Comparison of ENCODE assay signal across 12 mouse cellular contexts in genomic region chr4:40700216-40700615, GRCm38 (mm10). TPM values are rescaled to one million over a fixed set of nuclear protein-coding genes. Genes with fewer than 3 reads are reported as not detected.
DNase-seq lines count a peak whose midpoint lies in the region; ATAC-seq and TF ChIP-seq lines count a peak whose summit lies in the region.
"Had no signal": no experiment of that assay in that cellular context is flagged by ENCODE, and none has a peak within 500 bp of the region (broad histone marks: within the 10 kb centered on the region; RNA-seq: fewer than 3 reads in every experiment).

No protein-coding gene starts in this region.

- 0 out of 2 replicates have a peak, but pooled peaks cover 10% of the 10 kb centered on the region for H3K4me1 ChIP-seq in kidney, postnatal 0 days (replicated peaks; ENCODE audit: insufficient read depth, low read length)
- H3K4me1 ChIP-seq in lung, adult 2 months (ENCODE audit: control insufficient read depth, insufficient read depth, low read length): peaks cover 13% of the 10 kb centered on the region

- H3K4me3 ChIP-seq in kidney, postnatal 0 days (replicated peaks; ENCODE audit: low read depth, low read length): no peak overlapping the region
- no peak overlapping the region for H3K4me3 ChIP-seq in lung, adult 2 months (replicated peaks; ENCODE audit: extremely low read depth, low read depth, low read length)
- H3K4me3 ChIP-seq: heart, embryonic 15.5 days had no signal

- no peak overlapping the region for H3K9ac ChIP-seq in kidney, postnatal 0 days (ENCODE audit: low read depth, low read length)
- H3K9ac ChIP-seq: heart, embryonic 15.5 days had no signal

- no peak overlapping the region for H3K4me2 ChIP-seq in kidney, postnatal 0 days (ENCODE audit: low read length)
- H3K4me2 ChIP-seq: heart, embryonic 15.5 days had no signal

- peak; percentile 63 for ATAC-seq in kidney, postnatal 0 days (replicated peaks; ENCODE audit: low FRiP score, low read depth)
- ATAC-seq: forebrain, embryonic 16.5 days; inflammation-experienced regulatory T-cells, adult 6 months had no signal

- DNase-seq in 3134 (ENCODE audit: extremely low read depth, insufficient read length, low spot score): peak; percentile 64
- peak; percentile 44 to 55 for DNase-seq in adrenal gland, postnatal 36 days
- peak; percentile 38 for DNase-seq in kidney, postnatal 0 days (ENCODE audit: low spot score)
- DNase-seq in lung, adult 2 months: peak; percentile 40
- no peak for DNase-seq in cerebellum, adult 8-10 months
- no peak for DNase-seq in cerebellum, adult 18-20 months
- DNase-seq in gastrocnemius, adult 8-10 months (ENCODE audit: low spot score in 2 of 2): no peak
- DNase-seq in cerebellum, postnatal 25 days: no peak
- DNase-seq: thymus, adult 18-20 months had no signal

- H3K36me3 ChIP-seq in kidney, postnatal 0 days (ENCODE audit: insufficient read depth, low read length): peaks cover 6% of the 10 kb centered on the region; the same call in 1 of the 2 replicates

- H3K27ac ChIP-seq in kidney, postnatal 0 days: peak overlapping the region; percentile 47; the same call in 1 of the 2 replicates
- H3K27ac ChIP-seq: heart, embryonic 15.5 days had no signal

- 69% methylated on average over 8 of the region's 8 CpGs for WGBS in kidney, postnatal 0 days
- 65% methylated on average over 8 of the region's 8 CpGs for WGBS in lung, adult 2 months

- H3K9me3 ChIP-seq in kidney, postnatal 0 days (replicated peaks; ENCODE audit: low read length): no peaks in the 10 kb centered on the region
- H3K9me3 ChIP-seq: heart, embryonic 15.5 days had no signal

- TF ChIP-seq CTCF in kidney, postnatal 0 days (IDR thresholded peaks at IDR 0.05; ENCODE audit: low read depth): no peak
- no peak for TF ChIP-seq CTCF in lung, adult 2 months (IDR thresholded peaks at IDR 0.05; ENCODE audit: insufficient read depth, low read length)

- H3K27me3 ChIP-seq in kidney, postnatal 0 days (ENCODE audit: insufficient read depth, low read length): no peaks in the 10 kb centered on the region
- H3K27me3 ChIP-seq: heart, embryonic 15.5 days had no signal

- no peak; the same call in 1 of the 2 replicates for TF ChIP-seq POLR2A in lung, adult 2 months (IDR thresholded peaks at IDR 0.05; ENCODE audit: borderline replicate concordance, extremely low read depth, low read depth, low read length)

RNA-seq across cellular contexts. Expression of gene Aptx, which starts 2.8 kb away (rescaled TPM):
- total RNA-seq in adrenal gland, postnatal 36 days (2021): 10 to 100 TPM; 14.4 to 23.2 TPM
- polyA plus RNA-seq in kidney, postnatal 0 days (2015; fragmentation: Nextera tagmentation; extraction: Ambion mirVana): 25.7 and 26.2 TPM in 2 replicates
- 5.5 and 8.3 TPM in 2 replicates for polyA plus RNA-seq in lung, adult 2 months (2012; rRNA removed)
- total RNA-seq in gastrocnemius, adult 8-10 months (2022): 10 to 100 TPM; 13.3 to 18.5 (median 16.2) TPM

RNA-seq across cellular contexts. Expression of gene Dnaja1, which starts 21.7 kb away (rescaled TPM):
- 100 to 1,000 TPM; 287 to 463 TPM for total RNA-seq in adrenal gland, postnatal 36 days (2021)
- polyA plus RNA-seq in kidney, postnatal 0 days (2015; fragmentation: Nextera tagmentation; extraction: Ambion mirVana): 417 and 435 TPM in 2 replicates
- polyA plus RNA-seq in lung, adult 2 months (2012; rRNA removed): 5.7 and 8.5 TPM in 2 replicates
- total RNA-seq in gastrocnemius, adult 8-10 months (2022): 10 to 100 TPM; 24.8 to 44.0 (median 28.5) TPM

RNA-seq across cellular contexts. Expression of gene Smu1, which starts 57.5 kb away (rescaled TPM):
- 10 to 100 TPM; 60.2 to 71.2 TPM for total RNA-seq in adrenal gland, postnatal 36 days (2021)
- polyA plus RNA-seq in kidney, postnatal 0 days (2015; fragmentation: Nextera tagmentation; extraction: Ambion mirVana): 122 and 126 TPM in 2 replicates
- polyA plus RNA-seq in lung, adult 2 months (2012; rRNA removed): 13.1 and 21.5 TPM in 2 replicates
- total RNA-seq in gastrocnemius, adult 8-10 months (2022): 10 to 100 TPM; 28.7 to 33.9 (median 32.7) TPM

Comparison
In these comparisons a context has a peak if more than half of its experiments do, and no peak if none do; other contexts are left out.
1. DNase-seq: peak in 3134 (single experiment), adrenal gland, postnatal 36 days (2 of 2), kidney, postnatal 0 days (single experiment) and lung, adult 2 months (single experiment); none in cerebellum, adult 8-10 months (single experiment), cerebellum, adult 18-20 months (0 of 2), gastrocnemius, adult 8-10 months (0 of 2) and cerebellum, postnatal 25 days (0 of 2).
2. RNA of gene Dnaja1, which starts 21.7 kb away (total RNA-seq): 287 to 463 TPM in adrenal gland, postnatal 36 days; 24.8 to 44.0 TPM in gastrocnemius, adult 8-10 months; every median in the first group is over 4 times any median in the second.